35 mouse cellular contexts compared by ENCODE assay signal in genomic region chr9:42277606-42278005, GRCm38 (mm10).
"Had no signal": no experiment of that assay in that cellular context is flagged by ENCODE, and none has a peak within 500 bp of the region (broad histone marks: within the 10 kb centered on the region; RNA-seq: fewer than 3 reads in every experiment).

No protein-coding gene starts in this region.

- H3K4me2 ChIP-seq: heart, embryonic 11.5 days; heart, embryonic 12.5 days; heart, embryonic 13.5 days; heart, embryonic 15.5 days; hindbrain, embryonic 12.5 days; hindbrain, embryonic 13.5 days; hindbrain, embryonic 14.5 days; hindbrain, embryonic 15.5 days; intestine, embryonic 15.5 days; kidney, embryonic 15.5 days had no signal

- H3K4me3 ChIP-seq: heart, embryonic 12.5 days; heart, embryonic 13.5 days; heart, embryonic 15.5 days; hindbrain, embryonic 10.5 days; hindbrain, embryonic 12.5 days; hindbrain, embryonic 13.5 days; hindbrain, embryonic 15.5 days; intestine, embryonic 15.5 days; kidney, embryonic 15.5 days; layer of hippocampus, adult 2 months; left cerebral cortex, adult 2 months had no signal

- DNase-seq: heart, postnatal 10 days; heart, postnatal 14 days; heart, postnatal 36 days; heart, postnatal 4 days; kidney, adult 11 months; kidney, adult 18-20 months; kidney, adult 2 months; kidney, adult 8-10 months; kidney, adult 9 months; kidney, postnatal 10 days; kidney, postnatal 14 days; kidney, postnatal 25 days; kidney, postnatal 36 days; kidney, postnatal 4 days; layer of hippocampus, adult 9-11 months; layer of hippocampus, postnatal 36 days had no signal

- ATAC-seq: hindbrain, embryonic 16.5 days; hindbrain, postnatal 0 days; inflammation-experienced regulatory T-cells, adult 6 months; intestine, embryonic 15.5 days; intestine, embryonic 16.5 days; intestine, postnatal 0 days had no signal

- H3K9me3 ChIP-seq: heart, embryonic 12.5 days; heart, embryonic 13.5 days; heart, embryonic 15.5 days; hindbrain, embryonic 10.5 days; hindbrain, embryonic 12.5 days; hindbrain, embryonic 13.5 days; hindbrain, embryonic 15.5 days; intestine, embryonic 15.5 days; kidney, embryonic 15.5 days had no signal

- H3K27ac ChIP-seq: heart, embryonic 13.5 days; heart, embryonic 15.5 days; hindbrain, embryonic 10.5 days; hindbrain, embryonic 12.5 days; hindbrain, embryonic 13.5 days; hindbrain, embryonic 14.5 days; hindbrain, embryonic 15.5 days; hindbrain, postnatal 0 days; intestine, embryonic 15.5 days; kidney, embryonic 15.5 days; kidney, postnatal 0 days; layer of hippocampus, adult 2 months; left cerebral cortex, adult 2 months had no signal

- H3K4me1 ChIP-seq: heart, embryonic 12.5 days; heart, embryonic 13.5 days; heart, embryonic 15.5 days; hindbrain, embryonic 10.5 days; hindbrain, embryonic 12.5 days; hindbrain, embryonic 13.5 days; hindbrain, embryonic 15.5 days; intestine, embryonic 15.5 days; kidney, embryonic 15.5 days had no signal

- H3K27me3 ChIP-seq: heart, embryonic 12.5 days; heart, embryonic 15.5 days; hindbrain, embryonic 12.5 days; hindbrain, embryonic 13.5 days; hindbrain, embryonic 15.5 days; intestine, embryonic 15.5 days; kidney, embryonic 15.5 days had no signal

- H3K36me3 ChIP-seq: heart, embryonic 12.5 days; heart, embryonic 13.5 days; heart, embryonic 15.5 days; hindbrain, embryonic 10.5 days; hindbrain, embryonic 12.5 days; hindbrain, embryonic 13.5 days; hindbrain, embryonic 15.5 days; intestine, embryonic 15.5 days; kidney, embryonic 15.5 days had no signal

- H3K9ac ChIP-seq: heart, embryonic 12.5 days; heart, embryonic 13.5 days; heart, embryonic 15.5 days; hindbrain, embryonic 12.5 days; hindbrain, embryonic 13.5 days; hindbrain, embryonic 14.5 days; hindbrain, embryonic 15.5 days; intestine, embryonic 15.5 days; kidney, embryonic 15.5 days had no signal
